Mouse (Mus musculus): ENCODE results near the gene Igsf9.
A peak's percentile ranks its signal among the peaks of the same experiment; 100 is the strongest.

- TF ChIP-seq EP300 (IDR thresholded peaks at IDR 0.05; ENCODE audit: low read depth): no peak
- peak; percentile 37 for TF ChIP-seq CTCF (IDR thresholded peaks at IDR 0.05; ENCODE audit: low read depth)
Measured at GRCm38 (mm10) chr1:172481540-172482280, at the start of gene Igsf9.
